Mouse (Mus musculus) bone marrow macrophage, adult 2 months (primary cell): ENCODE measurements around the gene Tesmin. TPM values are rescaled to one million over a fixed set of nuclear protein-coding genes. Genes with fewer than 3 reads are reported as not detected.

ENCODE experiments used
- H3K27ac ChIP-seq: 2 replicates; pipeline ENCODE4 v1.5.1; 2012; ENCODE audit warnings: low read depth, low read length; ENCODE audit not compliant: insufficient read depth
- H3K4me1 ChIP-seq: 2 replicates; pipeline ENCODE4 v1.6.1; 2012; ENCODE audit warnings: low read length; ENCODE audit not compliant: control insufficient read depth, insufficient read depth
- H3K4me3 ChIP-seq: 2 replicates; pipeline ENCODE4 v1.5.1; 2012; ENCODE audit warnings: mild to moderate bottlenecking, low read length, moderate library complexity; ENCODE audit not compliant: insufficient read depth
- CTCF ChIP-seq: IDR thresholded peaks from 2 replicates; pipeline ENCODE4 v1.5.1; 2012; ENCODE audit warnings: low read depth, mild to moderate bottlenecking, low read length, moderate library complexity
- POLR2A ChIP-seq: IDR thresholded peaks from 2 replicates; pipeline ENCODE4 v1.6.1; 2012; ENCODE audit warnings: mild to moderate bottlenecking, low read depth, low read length, borderline replicate concordance
- polyA plus RNA-seq: library from polyadenylated mRNA; stranded (reverse); fragments of >200 nt; gene quantifications from 2 replicates; pipeline ENCODE4 v1.2.4, GENCODE M21; 2012; ENCODE audit not compliant: missing spikeins, insufficient read depth, insufficient read length

The Tesmin gene
- 0.97 and 1.1 TPM in 2 replicates for polyA plus RNA-seq

DNA sequence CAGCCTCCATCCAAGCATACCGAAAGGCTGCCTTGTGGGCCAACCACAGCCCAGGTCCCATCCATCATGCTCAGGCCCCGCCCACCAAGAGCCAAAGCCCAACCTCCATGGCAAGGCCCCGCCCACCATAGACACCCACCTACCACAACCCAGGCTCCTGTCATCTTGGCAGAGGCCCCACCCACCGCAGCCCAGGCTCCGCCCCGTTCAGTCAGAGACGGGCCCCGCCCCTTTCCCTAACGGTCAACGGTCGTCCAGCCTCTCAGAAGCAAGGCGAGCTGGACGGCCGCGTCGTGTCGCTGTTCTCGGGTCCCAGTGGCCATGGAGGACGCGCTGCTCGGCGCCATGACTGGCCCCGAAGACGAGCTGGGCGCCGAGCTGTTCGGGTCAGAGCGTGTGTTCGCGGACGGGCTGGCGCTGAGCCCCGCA is at the start of gene Tesmin:
Gene Tesmin (plus strand): TSS at position 229 of the 429 bp plus-strand sequence.
- Histone ChIP-seq H3K27ac (peak within 1 kb of the TSS; percentile 51), H3K4me1 (peaks cover 13% of the 10 kb centered on the region), H3K4me3 (peak within 1 kb of the TSS; percentile 67)
- no peak for TF ChIP-seq CTCF
- TF ChIP-seq POLR2A, result no peak

DNA sequence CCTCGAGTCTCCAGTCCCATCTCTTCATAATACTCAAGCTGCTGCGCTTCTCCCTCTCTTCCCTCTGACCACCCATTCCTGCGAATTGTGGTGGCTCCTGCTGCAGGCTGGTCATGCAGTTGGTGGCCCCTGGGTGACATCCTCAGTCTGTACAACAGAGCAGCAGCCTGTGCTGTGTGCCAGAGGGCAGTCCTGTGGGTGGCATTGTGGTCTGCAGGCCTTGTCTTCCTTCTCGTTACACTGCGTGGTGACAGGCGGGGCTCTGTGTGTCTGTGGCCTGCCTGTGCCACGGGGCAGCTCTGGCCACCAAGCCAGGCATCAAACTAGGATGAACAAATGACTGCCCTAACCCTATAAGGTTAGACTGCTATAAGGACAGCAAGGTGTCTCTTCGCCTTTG is 49.5 kb upstream of the Tesmin start:
- H3K27ac ChIP-seq, result no peak overlapping the region
- peaks cover 7% of the 10 kb centered on the region for H3K4me1 ChIP-seq
- no peak overlapping the region for H3K4me3 ChIP-seq
- TF ChIP-seq POLR2A (no peak), CTCF (no peak)

DNA sequence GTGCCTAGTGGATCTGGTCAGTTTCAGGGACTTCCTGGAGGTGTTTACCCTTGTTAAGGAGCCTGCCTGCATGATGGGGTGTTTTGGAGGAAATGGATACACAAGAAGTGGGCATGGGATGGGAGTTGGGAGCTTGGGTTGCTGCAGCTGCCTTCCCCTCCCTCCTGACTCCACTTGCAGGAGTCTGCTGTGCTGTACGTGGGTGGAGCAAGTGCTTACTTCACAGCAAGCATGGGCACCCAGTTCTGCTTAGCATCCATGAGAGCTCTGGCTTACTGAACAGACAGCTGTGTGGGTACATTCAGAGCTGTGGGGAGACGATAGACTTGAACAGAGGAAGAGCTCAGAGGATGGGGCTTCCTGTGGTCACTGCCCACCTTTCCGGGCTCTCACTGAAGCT is 47.6 kb upstream of the Tesmin start:
- peaks cover 4% of the 10 kb centered on the region for H3K4me1 ChIP-seq
- H3K4me3 ChIP-seq, result no peak overlapping the region
- TF ChIP-seq POLR2A, result no peak
- TF ChIP-seq CTCF, result no peak
- H3K27ac ChIP-seq, result no peak overlapping the region

DNA sequence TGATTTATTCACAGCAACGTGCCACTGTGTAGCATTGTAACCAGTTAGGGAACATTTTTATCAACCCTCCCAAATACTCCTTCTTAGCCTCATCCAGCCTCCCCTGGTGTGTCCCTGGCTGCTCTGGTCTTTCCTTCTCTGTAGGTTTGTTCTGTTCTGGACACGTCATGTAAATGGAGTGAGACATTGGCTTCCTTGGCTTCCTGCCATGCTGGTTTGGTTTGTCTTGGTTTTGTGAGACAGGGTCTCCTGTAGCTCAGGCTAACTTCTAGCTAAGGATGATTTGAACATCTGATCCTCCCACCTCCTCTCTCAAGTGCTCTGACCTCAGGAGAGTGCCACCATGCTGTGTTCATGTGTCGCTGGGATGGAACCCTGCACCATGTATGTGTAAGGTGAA is 44.7 kb upstream of the Tesmin start:
- no peak overlapping the region for H3K4me3 ChIP-seq

DNA sequence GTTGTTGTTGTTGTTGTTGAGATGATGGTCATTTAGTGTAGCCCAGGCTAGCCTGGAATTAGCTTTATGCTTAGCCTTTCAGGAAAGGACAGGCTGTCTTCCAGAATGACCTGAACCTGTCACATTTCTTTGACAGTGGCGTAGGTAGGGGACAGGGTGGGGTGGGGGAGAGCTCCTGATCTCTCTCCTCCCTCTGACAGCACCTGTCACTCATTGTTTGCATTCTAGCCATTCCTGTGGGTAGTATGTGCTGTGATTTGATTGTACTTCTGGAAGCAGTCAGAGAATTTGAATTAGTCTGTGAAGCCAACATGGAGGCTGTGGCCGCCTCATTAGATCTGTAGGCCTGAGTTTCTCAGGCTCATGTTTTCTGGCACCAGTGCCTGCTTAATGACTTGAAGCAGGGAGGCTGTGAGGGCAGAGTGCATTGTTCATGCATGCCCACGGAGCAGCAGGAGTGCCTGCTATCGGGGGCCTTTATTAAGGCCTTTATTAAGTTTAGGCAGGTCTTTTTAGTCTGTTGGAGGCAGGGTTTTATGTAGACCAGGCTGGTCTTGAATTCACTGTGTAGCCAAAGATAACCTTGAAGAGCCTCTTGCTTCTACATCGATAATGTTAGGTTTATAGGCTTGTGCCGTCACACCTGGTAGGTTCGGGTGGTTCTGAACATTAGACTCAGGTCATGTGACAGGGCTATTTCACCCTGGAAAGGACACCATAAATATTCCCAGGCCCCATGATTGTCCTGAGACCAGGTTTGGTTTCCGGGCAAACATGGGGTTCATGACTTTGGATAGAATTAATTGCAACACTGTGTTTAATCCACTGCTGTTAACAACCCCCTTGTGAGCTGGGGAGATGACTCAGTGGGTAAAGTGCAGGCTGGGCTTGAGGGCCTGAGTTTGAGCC is 43.8 kb upstream of the Tesmin start:
- H3K4me3 ChIP-seq, result no peak overlapping the region
- H3K27ac ChIP-seq, result no peak overlapping the region
- no peaks in the 10 kb centered on the region for H3K4me1 ChIP-seq
- TF ChIP-seq POLR2A (no peak), CTCF (no peak)

More for the DNA sequence above, 44.7 kb upstream of the Tesmin start:
- Histone ChIP-seq H3K4me1 (peaks cover 4% of the 10 kb centered on the region), H3K27ac (no peak overlapping the region)
- TF ChIP-seq CTCF, result no peak
- TF ChIP-seq POLR2A, result no peak

DNA sequence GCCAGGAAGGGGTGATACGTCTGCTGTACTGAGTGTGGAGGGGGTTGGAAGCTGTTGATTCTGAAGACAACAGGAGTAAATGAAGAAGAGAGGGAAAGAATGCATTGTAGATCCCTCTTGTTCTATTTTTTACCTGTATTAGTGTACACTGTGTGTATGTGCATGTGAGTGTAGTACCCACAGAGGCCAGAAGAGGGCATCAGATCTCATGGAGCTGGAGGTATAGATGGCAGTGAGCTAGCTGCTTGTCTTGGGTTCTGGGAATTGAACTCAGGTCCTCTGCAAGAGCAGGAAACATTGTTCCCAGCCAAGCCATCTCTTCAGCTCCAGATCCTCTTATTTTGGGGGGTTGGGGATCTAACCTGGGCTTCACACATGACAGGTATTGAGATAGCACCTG is 40.9 kb upstream of the Tesmin start:
- TF ChIP-seq CTCF, result peak; percentile 11; the same call in 1 of the 2 replicates
- no peak for TF ChIP-seq POLR2A
- no peak overlapping the region for H3K4me3 ChIP-seq
- H3K27ac ChIP-seq, result no peak overlapping the region
- peaks cover 1% of the 10 kb centered on the region; the same call in 1 of the 2 replicates for H3K4me1 ChIP-seq

DNA sequence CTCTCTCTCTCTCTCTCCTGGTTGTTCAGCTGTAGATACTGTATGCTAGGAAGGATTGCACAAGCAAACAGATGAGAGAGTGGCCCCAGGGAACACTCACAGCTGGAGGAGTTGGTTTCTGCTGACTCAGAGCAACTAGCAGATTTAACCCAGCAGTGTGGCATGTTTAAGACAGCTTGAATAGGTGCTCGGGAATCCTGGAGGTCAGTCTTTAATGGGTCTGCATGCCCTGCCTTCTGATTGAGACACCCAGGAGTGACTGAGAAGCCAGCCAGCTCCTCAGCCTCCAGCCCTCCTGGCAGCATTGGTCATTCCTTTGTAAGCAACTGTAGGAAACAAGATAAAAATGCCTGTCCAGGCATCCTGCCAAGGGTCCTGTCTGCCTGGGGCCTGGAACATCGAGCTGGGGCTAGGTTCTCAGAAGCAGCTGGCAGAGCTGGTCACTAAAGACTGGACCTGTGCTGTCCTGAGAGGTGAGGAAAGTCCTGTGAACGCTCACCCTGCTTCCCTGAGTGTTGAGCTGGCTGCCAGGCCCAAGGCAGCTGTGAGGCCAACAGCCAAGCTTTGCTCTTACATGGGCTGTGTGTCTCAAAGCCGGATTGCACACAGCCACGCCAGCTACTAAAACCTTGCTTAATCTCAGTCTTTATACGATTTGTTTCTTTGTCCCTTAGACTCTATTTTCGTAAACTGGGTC is 35.1 kb upstream of the Tesmin start:
- no peak overlapping the region for H3K4me3 ChIP-seq
- no peak for TF ChIP-seq POLR2A
- no peak for TF ChIP-seq CTCF
- H3K4me1 ChIP-seq, result peaks cover 9% of the 10 kb centered on the region
- H3K27ac ChIP-seq, result no peak overlapping the region

DNA sequence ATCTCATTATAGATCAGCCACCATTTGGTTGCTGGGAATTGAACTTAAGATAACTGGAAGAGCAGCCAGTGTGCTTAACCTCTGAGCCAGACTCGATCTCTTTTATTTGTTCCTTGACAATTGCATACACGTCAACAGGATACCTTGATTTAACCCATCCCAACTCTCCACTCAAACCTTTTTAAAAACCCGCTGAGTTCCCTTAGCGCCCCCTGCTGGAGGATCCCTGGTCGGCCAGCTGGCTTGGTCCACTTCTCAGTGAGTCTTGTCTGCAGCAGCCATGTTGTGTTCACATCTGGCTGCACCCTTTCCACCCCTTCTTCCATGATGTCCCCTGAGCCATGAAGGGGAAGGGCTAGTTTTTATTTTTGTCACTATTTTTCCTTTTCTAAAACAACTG is 33.6 kb upstream of the Tesmin start:
- Histone ChIP-seq H3K27ac (no peak overlapping the region), H3K4me1 (peaks cover 16% of the 10 kb centered on the region), H3K4me3 (no peak overlapping the region)
- TF ChIP-seq CTCF (peak; percentile 61), POLR2A (no peak)

DNA sequence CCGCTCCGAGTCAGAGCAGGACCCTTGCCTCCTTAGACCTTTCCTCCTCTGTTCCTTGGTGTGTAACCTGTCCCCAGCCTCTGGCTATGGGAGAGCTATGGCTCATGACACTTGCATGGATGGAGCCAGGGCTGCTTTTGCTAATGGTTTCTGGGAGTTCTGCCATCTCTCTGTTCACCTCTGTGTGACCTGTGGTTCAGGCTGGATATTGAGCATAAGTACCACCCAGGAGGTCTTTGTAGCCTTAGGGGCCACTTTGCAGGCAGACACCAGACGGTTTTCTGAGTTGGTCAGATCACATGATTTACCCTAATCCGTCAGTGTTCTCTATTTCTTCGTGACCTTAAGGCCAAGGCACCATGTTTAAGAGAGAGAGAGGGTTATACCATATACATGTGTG is 32.1 kb upstream of the Tesmin start:
- peaks cover 23% of the 10 kb centered on the region for H3K4me1 ChIP-seq
- H3K4me3 ChIP-seq, result no peak overlapping the region
- H3K27ac ChIP-seq, result no peak overlapping the region
- TF ChIP-seq POLR2A, result no peak
- TF ChIP-seq CTCF, result no peak

DNA sequence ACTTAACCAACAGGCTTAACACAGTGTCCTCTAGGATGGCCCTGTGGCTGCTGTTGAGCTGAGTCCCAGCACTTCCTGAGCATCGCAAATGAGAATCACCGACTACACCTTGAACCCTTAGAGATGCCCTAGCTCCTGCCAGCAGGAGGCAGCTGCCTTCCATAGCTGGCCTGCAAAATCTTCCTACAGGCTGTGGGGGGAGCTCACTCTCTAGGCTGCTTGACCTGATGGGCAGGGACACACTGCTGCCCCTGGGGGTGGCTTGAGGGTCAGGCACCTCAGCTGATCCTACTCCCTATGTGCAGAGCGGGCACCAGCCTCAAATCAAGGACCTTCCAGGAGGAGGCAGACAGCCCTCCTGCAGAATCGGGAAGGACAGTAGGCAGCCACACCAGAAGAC is 31.0 kb upstream of the Tesmin start:
- Histone ChIP-seq H3K4me3 (no peak overlapping the region), H3K4me1 (peaks cover 23% of the 10 kb centered on the region), H3K27ac (no peak overlapping the region)
- TF ChIP-seq CTCF (no peak), POLR2A (no peak)
